Mouse (Mus musculus) liver, embryonic 16.5 days (tissue): ENCODE measurements around the gene Slc12a4. TPM values are rescaled to one million over a fixed set of nuclear protein-coding genes. Genes with fewer than 3 reads are reported as not detected.

ENCODE experiments used
- microRNA-seq: library from miRNA; unstranded; fragments of <30 nt; microRNA quantifications from one replicate; pipeline ENCODE4, GENCODE M21; 2016
- polyA plus RNA-seq: library from polyadenylated mRNA; unstranded; fragments of >200 nt; fragmentation: Nextera tagmentation; extraction: Ambion mirVana; gene quantifications from 2 replicates; pipeline ENCODE4 v1.2.1, GENCODE M21; 2015

Slc12a4 gene
- polyA plus RNA-seq, 1 experiment from 2014 or later, result 11.1 TPM

Small RNA genes within 50 kb of the gene (microRNA-seq; reads per million reads assigned to microRNA genes)
- not detected for gene Mir7074

Other genes with a start within 250 kb of the Slc12a4 start
- 1.6 and 1.8 TPM in 2 replicates for gene Gfod2, start 207.4 kb downstream of the Slc12a4 start, polyA plus RNA-seq
- 44.3 and 50.1 TPM in 2 replicates for gene Ranbp10, start 138.7 kb downstream of the Slc12a4 start, polyA plus RNA-seq
- 0.07 TPM in 2 replicates for gene Tsnaxip1, start 138.4 kb downstream of the Slc12a4 start, polyA plus RNA-seq
- 19.1 and 20.5 TPM in 2 replicates for gene Cenpt, start 112.8 kb downstream of the Slc12a4 start, polyA plus RNA-seq
- gene Thap11, start 111.0 kb downstream of the Slc12a4 start, polyA plus RNA-seq, result 25.4 and 26.4 TPM in 2 replicates
- 88.9 and 95.7 TPM in 2 replicates for gene Nutf2, start 105.5 kb downstream of the Slc12a4 start, polyA plus RNA-seq
- 15.9 and 17.4 TPM in 2 replicates for gene Edc4, start 85.2 kb downstream of the Slc12a4 start, polyA plus RNA-seq
- not detected in 2 replicates for gene Nrn1l, start 72.5 kb downstream of the Slc12a4 start, polyA plus RNA-seq
- 10.0 and 12.2 TPM in 2 replicates for gene Pskh1, start 65.7 kb downstream of the Slc12a4 start, polyA plus RNA-seq
- gene Ctrl, start 32.2 kb downstream of the Slc12a4 start, polyA plus RNA-seq, result 0.22 TPM in 1 of 2 replicates, not detected in the other
- 34.8 and 40.6 TPM in 2 replicates for gene Psmb10, start 27.7 kb downstream of the Slc12a4 start, polyA plus RNA-seq
- gene Lcat, start 22.7 kb downstream of the Slc12a4 start, polyA plus RNA-seq, result 88.0 and 97.1 TPM in 2 replicates
- not detected in 2 replicates for gene Dpep3, start 13.3 kb upstream of the Slc12a4 start, polyA plus RNA-seq
- gene Dus2, start 25.2 kb upstream of the Slc12a4 start, polyA plus RNA-seq, result 10.5 and 10.9 TPM in 2 replicates
- gene Dpep2nb, start 39.9 kb upstream of the Slc12a4 start, polyA plus RNA-seq, result not detected in 2 replicates
- 8.7 and 9.6 TPM in 2 replicates for gene Ddx28, start 45.8 kb upstream of the Slc12a4 start, polyA plus RNA-seq
- gene Nfatc3, start 92.7 kb upstream of the Slc12a4 start, polyA plus RNA-seq, result 2.4 and 3.0 TPM in 2 replicates
- 17.5 and 20.1 TPM in 2 replicates for gene Esrp2, start 170.9 kb upstream of the Slc12a4 start, polyA plus RNA-seq
- 8.8 and 9.1 TPM in 2 replicates for gene Pla2g15, start 184.3 kb upstream of the Slc12a4 start, polyA plus RNA-seq
- gene Slc7a6, start 202.8 kb upstream of the Slc12a4 start, polyA plus RNA-seq, result 4.1 and 4.3 TPM in 2 replicates
- 9.2 and 9.7 TPM in 2 replicates for gene Slc7a6os, start 244.8 kb upstream of the Slc12a4 start, polyA plus RNA-seq
- gene Prmt7, start 244.8 kb upstream of the Slc12a4 start, polyA plus RNA-seq, result 18.0 and 19.7 TPM in 2 replicates